Mouse (Mus musculus) bone marrow macrophage, adult 2 months (primary cell): ENCODE data around the gene Rbm19.

Source experiments
- CTCF ChIP-seq: IDR thresholded peaks from 2 replicates; pipeline ENCODE4 v1.5.1; 2012; ENCODE audit warnings: low read depth, mild to moderate bottlenecking, low read length, moderate library complexity
- POLR2A ChIP-seq: IDR thresholded peaks from 2 replicates; pipeline ENCODE4 v1.6.1; 2012; ENCODE audit warnings: mild to moderate bottlenecking, low read depth, low read length, borderline replicate concordance

- TF ChIP-seq CTCF (no peak), POLR2A (no peak)
Measured at GRCm38 (mm10) chr5:120097042-120097441, 19.2 kb upstream of the Rbm19 start.
